Mouse (Mus musculus): ENCODE data around the gene Gm42688. TPM values are rescaled to one million over a fixed set of nuclear protein-coding genes. Genes with fewer than 3 reads are reported as not detected.

Gm42688 gene
- 1 to 10 TPM; 5.8 to 7.0 TPM for total RNA-seq (2021)

GRCm38 (mm10) chr6:83101316-83101687, at the start of gene Gm42688, which contains the start of gene Ccdc142:
Gene Gm42688, plus strand, starts transcription at chr6:83101617.
Gene Ccdc142, plus strand, starts transcription at chr6:83101601.
- peak; percentile 84 to 86 for DNase-seq

GRCm38 (mm10) chr6:83053136-83053960, 48.1 kb upstream of the Gm42688 start:
- peak; percentile 25 to 31 for DNase-seq

- peak; percentile 97 for DNase-seq
These were observed 47.2 kb upstream of the Gm42688 start, which contains the start of gene Aup1 for GRCm38 (mm10) chr6:83054074-83054851. Gene Aup1, plus strand, starts transcription at chr6:83054521.

GRCm38 (mm10) chr6:83054871-83055431, 46.5 kb upstream of the Gm42688 start, which contains the start of gene Htra2:
Gene Htra2, minus strand, starts transcription at chr6:83055273.
- no peak for DNase-seq

- DNase-seq: no peak
These were observed 43.6 kb upstream of the Gm42688 start, which contains the start of gene Dqx1 for GRCm38 (mm10) chr6:83057790-83058189. Gene Dqx1, plus strand, starts transcription at chr6:83057844.

- no peak for DNase-seq
These were observed 42.7 kb upstream of the Gm42688 start for GRCm38 (mm10) chr6:83058725-83059124.

- no peak for DNase-seq
These were observed 35.4 kb upstream of the Gm42688 start for GRCm38 (mm10) chr6:83065995-83066394.

GRCm38 (mm10) chr6:83066441-83066840, 35.0 kb upstream of the Gm42688 start:
- no peak for DNase-seq

GRCm38 (mm10) chr6:83068221-83068620, 33.2 kb upstream of the Gm42688 start:
- no peak for DNase-seq

GRCm38 (mm10) chr6:83068706-83069487, 32.5 kb upstream of the Gm42688 start:
- DNase-seq: no peak

GRCm38 (mm10) chr6:83069488-83070246, 31.8 kb upstream of the Gm42688 start:
- no peak for DNase-seq

GRCm38 (mm10) chr6:83070247-83070310, 31.3 kb upstream of the Gm42688 start, which contains the start of gene Tlx2:
Gene Tlx2, minus strand, starts transcription at chr6:83070293.
- no peak for DNase-seq

GRCm38 (mm10) chr6:83070311-83071219, 30.9 kb upstream of the Gm42688 start:
- DNase-seq: peak in 1 of 2 experiments; percentile 45

GRCm38 (mm10) chr6:83071220-83071619, 30.2 kb upstream of the Gm42688 start:
- no peak for DNase-seq

- no peak for DNase-seq
These were observed 26.4 kb upstream of the Gm42688 start for GRCm38 (mm10) chr6:83074979-83075378.

GRCm38 (mm10) chr6:83077630-83078323, 23.6 kb upstream of the Gm42688 start, which contains the start of gene Pcgf1:
Gene Pcgf1, plus strand, starts transcription at chr6:83077869.
- DNase-seq: peak; percentile 59 to 64

GRCm38 (mm10) chr6:83078324-83078858, 23.0 kb upstream of the Gm42688 start:
- peak; percentile 99 to 100 for DNase-seq

- DNase-seq: no peak
These were observed 21.2 kb upstream of the Gm42688 start for GRCm38 (mm10) chr6:83080210-83080609.

- DNase-seq: no peak
These were observed 17.9 kb upstream of the Gm42688 start for GRCm38 (mm10) chr6:83083497-83083896.

- no peak for DNase-seq
These were observed 16.9 kb upstream of the Gm42688 start for GRCm38 (mm10) chr6:83084477-83084876.

Data from layer of hippocampus, postnatal 36 days (tissue).